ENCODE assay signal across 8 mouse cellular contexts in the genomic region with DNA sequence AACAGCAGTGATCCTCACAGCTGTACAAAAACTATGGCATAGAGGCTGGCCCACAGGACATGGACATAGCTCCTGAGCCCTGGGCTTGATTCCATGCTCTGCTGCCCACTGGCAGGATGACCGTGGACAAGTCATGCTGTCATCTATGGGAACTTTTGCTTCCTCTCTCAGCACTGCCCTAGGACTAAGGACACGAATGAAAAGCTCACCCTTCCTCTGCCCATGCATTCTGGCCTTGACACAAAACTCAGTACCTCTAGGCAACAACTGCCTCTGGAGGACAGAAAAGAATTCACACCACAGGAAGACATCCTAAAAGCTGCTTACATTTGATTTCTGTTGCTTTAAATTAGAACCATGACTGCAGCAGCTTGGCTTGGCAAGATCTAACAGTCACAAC. TPM values are rescaled to one million over a fixed set of nuclear protein-coding genes. Genes with fewer than 3 reads are reported as not detected.
DNase-seq lines count a peak whose midpoint lies in the region; ATAC-seq lines count a peak whose summit lies in the region.

No protein-coding gene starts in this region.

- no peak for DNase-seq in heart, adult 11 months
- DNase-seq in lung, postnatal 36 days, result no peak
- no peak for DNase-seq in frontal cortex, postnatal 14 days (ENCODE audit: low spot score in 2 of 2)
- no peak for DNase-seq in adrenal gland, adult 18-20 months (ENCODE audit: low spot score in 2 of 2)

- H3K4me2 ChIP-seq in heart, embryonic 16.5 days (ENCODE audit: low read depth, low read length), result no peak overlapping the region
- peak overlapping the region; percentile 9; the same call in 1 of the 2 replicates for H3K4me2 ChIP-seq in lung, embryonic 15.5 days
- no peak overlapping the region for H3K4me2 ChIP-seq in embryonic facial prominence, embryonic 15.5 days (replicated peaks)
- H3K4me2 ChIP-seq in stomach, embryonic 14.5 days (replicated peaks; ENCODE audit: low read depth, low read length), result no peak overlapping the region

- H3K27ac ChIP-seq in heart, embryonic 16.5 days (ENCODE audit: low read length), result peak overlapping the region; percentile 74
- peak overlapping the region; percentile 91 for H3K27ac ChIP-seq in lung, embryonic 15.5 days
- H3K27ac ChIP-seq in embryonic facial prominence, embryonic 15.5 days (replicated peaks), result peak overlapping the region; percentile 83
- peak overlapping the region; percentile 74 for H3K27ac ChIP-seq in stomach, embryonic 14.5 days (ENCODE audit: low read length)

- no peak for ATAC-seq in heart, embryonic 16.5 days (replicated peaks; ENCODE audit: extremely low read depth, insufficient read depth, low FRiP score)
- no peak; the same call in 1 of the 2 replicates for ATAC-seq in lung, embryonic 15.5 days (ENCODE audit: borderline replicate concordance, extremely low read depth, low FRiP score, low TSS enrichment)
- no peak for ATAC-seq in embryonic facial prominence, embryonic 15.5 days (ENCODE audit: insufficient number of reproducible peaks, low FRiP score, low TSS enrichment, low read depth)
- ATAC-seq in stomach, embryonic 14.5 days (ENCODE audit: insufficient number of reproducible peaks, insufficient read depth, low FRiP score, low read depth), result no peak

- no peak overlapping the region for H3K4me3 ChIP-seq in heart, embryonic 16.5 days (ENCODE audit: low read length)
- H3K4me3 ChIP-seq in lung, embryonic 15.5 days, result no peak overlapping the region
- no peak overlapping the region for H3K4me3 ChIP-seq in embryonic facial prominence, embryonic 15.5 days (replicated peaks)
- no peak overlapping the region for H3K4me3 ChIP-seq in stomach, embryonic 14.5 days (ENCODE audit: low read depth, low read length)

- 0 out of 2 replicates have a peak, but pooled peaks cover 4% of the 10 kb centered on the region for H3K36me3 ChIP-seq in heart, embryonic 16.5 days (ENCODE audit: control insufficient read depth, insufficient read depth)
- 0 out of 2 replicates have a peak, but pooled peaks cover under 1% of the 10 kb centered on the region for H3K36me3 ChIP-seq in lung, embryonic 15.5 days
- peaks cover 13% of the 10 kb centered on the region for H3K36me3 ChIP-seq in embryonic facial prominence, embryonic 15.5 days
- peaks cover 3% of the 10 kb centered on the region for H3K36me3 ChIP-seq in stomach, embryonic 14.5 days (ENCODE audit: control insufficient read depth, insufficient read depth, low read length)

- H3K9ac ChIP-seq in heart, embryonic 16.5 days (ENCODE audit: low read length), result no peak overlapping the region
- no peak overlapping the region for H3K9ac ChIP-seq in lung, embryonic 15.5 days
- no peak overlapping the region for H3K9ac ChIP-seq in embryonic facial prominence, embryonic 15.5 days
- no peak overlapping the region for H3K9ac ChIP-seq in stomach, embryonic 14.5 days (replicated peaks; ENCODE audit: low read depth, low read length)

- 79% methylated on average over 2 of the region's 2 CpGs for WGBS in heart, embryonic 16.5 days
- 80% methylated on average over 2 of the region's 2 CpGs for WGBS in lung, embryonic 15.5 days
- WGBS in embryonic facial prominence, embryonic 15.5 days, result 72% methylated on average over 2 of the region's 2 CpGs
- 87% methylated on average over 2 of the region's 2 CpGs for WGBS in stomach, embryonic 14.5 days

- no peaks in the 10 kb centered on the region for H3K27me3 ChIP-seq in heart, embryonic 16.5 days (ENCODE audit: control insufficient read depth, insufficient read depth, low read length)
- H3K27me3 ChIP-seq in lung, embryonic 15.5 days, result no peaks in the 10 kb centered on the region
- H3K27me3 ChIP-seq in embryonic facial prominence, embryonic 15.5 days, result no peaks in the 10 kb centered on the region
- H3K27me3 ChIP-seq in stomach, embryonic 14.5 days (ENCODE audit: control insufficient read depth, insufficient read depth, low read length), result no peaks in the 10 kb centered on the region

- H3K9me3 ChIP-seq in heart, embryonic 16.5 days (replicated peaks; ENCODE audit: control insufficient read depth, low read length), result no peaks in the 10 kb centered on the region
- H3K9me3 ChIP-seq in lung, embryonic 15.5 days, result no peaks in the 10 kb centered on the region
- H3K9me3 ChIP-seq in embryonic facial prominence, embryonic 15.5 days (replicated peaks), result no peaks in the 10 kb centered on the region
- no peaks in the 10 kb centered on the region for H3K9me3 ChIP-seq in stomach, embryonic 14.5 days (ENCODE audit: control insufficient read depth, low read depth, low read length)

- peaks cover 24% of the 10 kb centered on the region for H3K4me1 ChIP-seq in heart, embryonic 16.5 days (ENCODE audit: control insufficient read depth, insufficient read depth, low read length)
- peaks cover 41% of the 10 kb centered on the region for H3K4me1 ChIP-seq in lung, embryonic 15.5 days
- peaks cover 25% of the 10 kb centered on the region for H3K4me1 ChIP-seq in embryonic facial prominence, embryonic 15.5 days
- peaks cover 21% of the 10 kb centered on the region; the same call in 1 of the 2 replicates for H3K4me1 ChIP-seq in stomach, embryonic 14.5 days (ENCODE audit: control insufficient read depth, insufficient read depth, low read length)

RNA-seq across cellular contexts. Expression of gene Susd2, which starts 32.5 kb away (rescaled TPM):
- polyA plus RNA-seq in heart, embryonic 16.5 days (2015; fragmentation: Nextera tagmentation; extraction: Ambion mirVana), result 12.4 and 13.3 TPM in 2 replicates
- 6.2 and 8.6 TPM in 2 replicates for polyA plus RNA-seq in lung, embryonic 15.5 days (2015; fragmentation: Nextera tagmentation; extraction: Ambion mirVana)
- 9.0 and 10.1 TPM in 2 replicates for polyA plus RNA-seq in embryonic facial prominence, embryonic 15.5 days (2015; fragmentation: Nextera tagmentation; extraction: Ambion mirVana)
- polyA plus RNA-seq in stomach, embryonic 14.5 days (2014; fragmentation: Nextera tagmentation; extraction: Ambion mirVana), result 8.3 and 10.2 TPM in 2 replicates
- total RNA-seq in adrenal gland, adult 18-20 months (2021), result 10 to 100 TPM; 10.4 to 10.7 TPM
